Mouse (Mus musculus): ENCODE data around the gene Napa. TPM values are rescaled to one million over a fixed set of nuclear protein-coding genes. Genes with fewer than 3 reads are reported as not detected.

The Napa gene
- polyA plus RNA-seq, 1 experiment from 2014 or later = 168 TPM

DNA sequence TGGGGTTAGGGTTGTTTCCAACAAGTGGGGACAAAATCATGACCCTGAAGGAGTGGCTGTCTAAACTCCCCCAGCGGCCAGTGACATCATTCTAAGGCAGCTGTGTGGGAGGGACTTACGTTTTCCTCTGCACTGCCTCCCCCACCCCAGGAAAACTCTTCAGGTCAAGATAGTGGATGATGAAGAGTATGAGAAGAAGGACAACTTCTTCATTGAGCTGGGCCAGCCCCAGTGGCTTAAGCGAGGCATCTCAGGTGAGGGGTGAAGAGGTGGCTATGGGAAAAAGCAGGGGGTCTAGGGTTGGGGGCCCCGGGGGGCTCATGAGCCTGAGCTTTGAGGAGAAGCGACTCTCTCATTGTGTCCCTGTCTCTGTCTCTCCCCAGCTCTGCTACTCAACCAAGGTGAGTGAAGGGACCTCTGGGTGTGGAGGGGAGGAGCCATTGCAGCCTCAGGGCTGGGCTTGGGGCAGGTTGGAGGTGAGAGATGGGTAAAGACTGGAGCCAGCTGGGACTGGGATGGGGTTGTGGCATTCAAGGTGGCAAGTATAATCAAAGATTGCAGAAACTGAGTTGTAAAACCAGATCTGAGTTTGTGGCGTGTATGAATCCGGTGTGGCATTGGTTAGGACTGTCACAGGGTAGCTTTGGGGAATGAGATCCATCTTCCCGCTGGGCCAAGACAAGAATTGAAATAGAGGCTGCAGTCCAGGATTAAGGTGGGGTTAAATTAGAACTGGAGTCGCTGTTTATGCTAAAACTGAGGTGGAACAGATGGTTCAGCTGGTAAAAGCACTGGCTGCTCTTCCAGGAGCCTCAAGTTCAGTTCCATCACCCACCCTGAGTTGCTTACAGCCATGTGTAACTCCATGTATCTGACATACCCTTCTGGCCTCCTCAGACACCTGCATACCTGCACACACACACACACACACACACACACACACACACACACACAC, 52.2 kb downstream of the Napa start:
- H3K4me3 ChIP-seq (ENCODE audit: low read depth, low read length) = no peak overlapping the region
- no peak overlapping the region for H3K9ac ChIP-seq
- no peaks in the 10 kb centered on the region for H3K27me3 ChIP-seq (ENCODE audit: insufficient read depth, low read length)
- WGBS = 59% methylated on average over 9 of the region's 9 CpGs
- H3K36me3 ChIP-seq (ENCODE audit: insufficient read depth) = no peaks in the 10 kb centered on the region
- no peaks in the 10 kb centered on the region for H3K9me3 ChIP-seq (ENCODE audit: low read depth, low read length)
- no peak overlapping the region for H3K4me2 ChIP-seq
- ATAC-seq (ENCODE audit: insufficient read depth) (no peak), DNase-seq (no peak)
- no peaks in the 10 kb centered on the region for H3K4me1 ChIP-seq (ENCODE audit: insufficient read depth)
- TF ChIP-seq CTCF (IDR thresholded peaks at IDR 0.05; ENCODE audit: low read depth) = no peak
- H3K27ac ChIP-seq (ENCODE audit: low read depth) = no peak overlapping the region

DNA sequence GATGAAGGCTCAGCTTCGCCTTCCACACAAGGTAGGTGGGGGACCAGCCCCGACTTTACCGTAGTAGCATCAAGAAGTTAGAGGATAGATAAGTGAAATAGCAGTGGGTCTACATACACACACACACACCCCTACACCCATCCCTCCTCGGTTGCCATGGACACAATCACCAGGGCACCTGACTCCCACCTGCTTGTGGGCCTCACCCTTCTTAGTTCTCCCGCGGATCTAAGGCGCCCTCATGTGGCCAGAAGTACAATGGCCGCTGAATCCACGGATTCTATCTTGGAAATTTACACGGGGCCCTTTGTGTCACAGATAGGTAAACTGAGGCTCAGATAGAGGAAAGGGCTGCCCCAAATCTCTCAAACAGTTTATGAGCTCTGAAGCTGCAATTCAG, 55.3 kb downstream of the Napa start:
- peak; percentile 71 for DNase-seq
- Histone ChIP-seq H3K4me2 (no peak overlapping the region), H3K27me3 (ENCODE audit: insufficient read depth, low read length) (peaks cover 5% of the 10 kb centered on the region), H3K9ac (no peak overlapping the region), H3K27ac (ENCODE audit: low read depth) (no peak overlapping the region), H3K36me3 (ENCODE audit: insufficient read depth) (no peaks in the 10 kb centered on the region), H3K4me1 (ENCODE audit: insufficient read depth) (no peaks in the 10 kb centered on the region), H3K9me3 (ENCODE audit: low read depth, low read length) (no peaks in the 10 kb centered on the region), H3K4me3 (ENCODE audit: low read depth, low read length) (no peak overlapping the region)
- TF ChIP-seq CTCF (IDR thresholded peaks at IDR 0.05; ENCODE audit: low read depth) = peak; percentile 76
- ATAC-seq (ENCODE audit: insufficient read depth) = peak; percentile 75; the same call in 1 of the 2 replicates
- WGBS = 17% methylated on average over 10 of the region's 10 CpGs

DNA sequence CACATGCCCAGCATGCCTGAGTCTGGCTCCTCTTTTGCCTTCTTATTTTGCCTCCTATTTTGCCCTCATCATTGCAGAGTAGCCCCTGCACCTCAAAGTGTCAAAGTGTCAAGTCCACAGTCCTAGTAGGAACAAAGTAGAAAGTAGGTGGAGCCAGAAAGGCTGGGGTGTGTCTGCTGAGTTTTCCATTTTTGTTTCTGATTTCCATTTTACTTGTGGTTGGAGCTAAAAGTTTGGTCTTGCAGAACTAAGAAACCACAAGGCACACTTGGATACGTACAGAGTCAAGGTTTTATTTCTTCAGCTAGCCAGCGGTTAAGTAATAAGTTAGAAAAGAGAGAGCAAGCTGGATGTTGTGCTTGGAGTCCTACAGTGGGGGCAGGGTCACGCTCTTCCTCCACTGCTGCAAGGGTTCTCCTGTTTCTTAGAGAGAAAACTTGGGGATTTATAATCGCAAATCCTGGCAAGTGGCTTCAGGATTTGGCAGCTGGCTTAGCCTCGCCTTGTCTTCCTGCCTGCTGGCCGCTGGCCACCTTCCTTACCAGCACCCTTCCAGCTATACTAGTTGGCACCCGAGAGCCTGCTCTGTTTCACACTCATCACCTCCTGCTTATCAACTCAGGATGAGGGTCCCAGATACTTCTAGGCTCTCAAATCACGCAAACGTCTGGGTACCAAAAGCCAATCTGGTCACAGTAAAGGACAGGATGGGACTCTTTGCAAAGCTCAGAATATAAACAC, 57.0 kb downstream of the Napa start:
- H3K27ac ChIP-seq (ENCODE audit: low read depth) = no peak overlapping the region
- H3K27me3 ChIP-seq (ENCODE audit: insufficient read depth, low read length) = peaks cover 18% of the 10 kb centered on the region
- no peaks in the 10 kb centered on the region for H3K36me3 ChIP-seq (ENCODE audit: insufficient read depth)
- no peaks in the 10 kb centered on the region for H3K9me3 ChIP-seq (ENCODE audit: low read depth, low read length)
- no peak for ATAC-seq (ENCODE audit: insufficient read depth)
- H3K4me2 ChIP-seq = no peak overlapping the region
- TF ChIP-seq CTCF (IDR thresholded peaks at IDR 0.05; ENCODE audit: low read depth) = no peak
- no peak for DNase-seq
- H3K4me3 ChIP-seq (ENCODE audit: low read depth, low read length) = no peak overlapping the region
- no peak overlapping the region for H3K9ac ChIP-seq
- 60% methylated on average over 9 of the region's 9 CpGs for WGBS
- no peaks in the 10 kb centered on the region for H3K4me1 ChIP-seq (ENCODE audit: insufficient read depth)

DNA sequence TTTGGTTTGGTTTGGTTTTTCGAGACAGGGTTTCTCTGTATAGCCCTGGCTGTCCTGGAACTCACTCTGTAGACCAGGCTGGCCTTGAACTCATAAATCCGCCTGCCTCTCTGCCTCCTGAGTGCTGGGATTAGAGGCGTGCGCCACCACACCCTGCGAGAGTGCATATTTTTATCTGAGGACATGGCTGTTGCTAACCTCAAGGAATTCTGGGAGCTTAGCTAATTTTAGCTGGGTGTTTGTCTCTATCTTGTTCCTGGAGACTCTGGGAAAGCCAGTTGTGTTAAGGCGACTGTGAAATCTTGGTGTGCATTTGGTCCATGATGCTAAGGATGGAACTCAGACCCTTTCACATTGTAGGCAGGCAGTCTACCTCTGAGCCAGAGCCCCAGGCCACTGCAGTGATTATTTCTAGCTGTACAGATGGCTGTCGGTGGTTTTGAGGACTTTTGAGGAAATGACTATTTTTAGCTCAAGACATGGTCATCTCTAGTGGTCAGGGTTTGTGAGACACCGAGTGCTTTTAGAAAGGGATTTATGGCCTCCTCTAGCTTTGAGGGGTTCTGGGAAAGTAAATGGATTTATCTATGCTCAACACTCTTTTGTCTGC, 58.0 kb downstream of the Napa start:
- no peaks in the 10 kb centered on the region for H3K36me3 ChIP-seq (ENCODE audit: insufficient read depth)
- no peak overlapping the region for H3K4me2 ChIP-seq
- DNase-seq (no peak), ATAC-seq (ENCODE audit: insufficient read depth) (no peak)
- no peaks in the 10 kb centered on the region for H3K9me3 ChIP-seq (ENCODE audit: low read depth, low read length)
- no peak overlapping the region for H3K27ac ChIP-seq (ENCODE audit: low read depth)
- H3K4me3 ChIP-seq (ENCODE audit: low read depth, low read length) = no peak overlapping the region
- 70% methylated on average over 8 of the region's 8 CpGs for WGBS
- no peak for TF ChIP-seq CTCF (IDR thresholded peaks at IDR 0.05; ENCODE audit: low read depth)
- no peak overlapping the region for H3K9ac ChIP-seq
- H3K4me1 ChIP-seq (ENCODE audit: insufficient read depth) = no peaks in the 10 kb centered on the region
- peaks cover 18% of the 10 kb centered on the region for H3K27me3 ChIP-seq (ENCODE audit: insufficient read depth, low read length)

DNA sequence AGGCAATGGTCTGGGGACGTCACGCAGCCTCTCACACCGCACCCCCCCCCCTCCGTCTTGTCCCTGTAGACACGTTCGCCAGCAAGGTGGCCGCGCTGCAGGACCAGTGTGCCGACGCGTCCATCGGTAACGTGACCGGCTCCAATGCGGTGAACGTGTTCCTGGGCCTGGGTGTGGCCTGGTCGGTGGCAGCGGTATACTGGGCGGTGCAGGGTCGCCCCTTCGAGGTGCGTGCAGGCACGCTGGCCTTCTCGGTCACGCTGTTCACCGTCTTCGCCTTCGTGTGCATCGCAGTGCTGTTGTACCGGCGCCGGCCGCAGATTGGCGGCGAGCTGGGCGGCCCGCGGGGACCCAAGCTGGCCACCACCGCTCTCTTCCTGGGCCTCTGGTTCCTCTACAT, 60.5 kb downstream of the Napa start:
- H3K36me3 ChIP-seq (ENCODE audit: insufficient read depth) = no peaks in the 10 kb centered on the region
- H3K27me3 ChIP-seq (ENCODE audit: insufficient read depth, low read length) = peaks cover 18% of the 10 kb centered on the region
- ATAC-seq (ENCODE audit: insufficient read depth) = no peak
- no peak for DNase-seq
- TF ChIP-seq CTCF (IDR thresholded peaks at IDR 0.05; ENCODE audit: low read depth) = no peak
- no peaks in the 10 kb centered on the region for H3K9me3 ChIP-seq (ENCODE audit: low read depth, low read length)
- H3K9ac ChIP-seq = no peak overlapping the region
- 7% methylated on average over 39 of the region's 39 CpGs for WGBS
- no peak overlapping the region for H3K4me3 ChIP-seq (ENCODE audit: low read depth, low read length)
- peak overlapping the region; percentile 32 for H3K4me2 ChIP-seq
- H3K4me1 ChIP-seq (ENCODE audit: insufficient read depth) = no peaks in the 10 kb centered on the region
- H3K27ac ChIP-seq (ENCODE audit: low read depth) = no peak overlapping the region

DNA sequence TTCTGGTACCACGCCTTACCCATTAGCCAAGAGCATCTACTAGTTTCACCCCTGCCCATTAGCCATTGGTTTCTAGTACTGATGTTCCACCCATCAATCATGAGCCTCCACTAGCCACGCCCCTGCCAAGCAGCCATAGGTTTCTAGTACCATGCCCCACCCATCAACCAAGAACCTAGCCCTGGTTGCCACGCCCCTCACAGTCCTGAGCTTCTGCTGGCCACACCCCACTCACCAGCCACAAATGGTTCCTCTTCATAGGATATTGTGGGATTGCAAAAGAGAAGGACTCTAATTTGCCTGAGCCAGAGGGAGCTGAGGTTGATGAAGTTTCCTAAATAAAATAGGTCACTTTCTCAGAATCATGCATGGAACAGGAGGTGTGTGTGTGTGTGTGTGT, 62.4 kb downstream of the Napa start:
- Histone ChIP-seq H3K4me2 (no peak overlapping the region), H3K36me3 (ENCODE audit: insufficient read depth) (no peaks in the 10 kb centered on the region), H3K4me3 (ENCODE audit: low read depth, low read length) (no peak overlapping the region), H3K27me3 (ENCODE audit: insufficient read depth, low read length) (peaks cover 18% of the 10 kb centered on the region), H3K9me3 (ENCODE audit: low read depth, low read length) (no peaks in the 10 kb centered on the region), H3K4me1 (ENCODE audit: insufficient read depth) (no peaks in the 10 kb centered on the region), H3K27ac (ENCODE audit: low read depth) (no peak overlapping the region), H3K9ac (no peak overlapping the region)
- ATAC-seq (ENCODE audit: insufficient read depth) (no peak), DNase-seq (no peak)
- TF ChIP-seq CTCF (IDR thresholded peaks at IDR 0.05; ENCODE audit: low read depth) = no peak
- 71% methylated on average over 3 of the region's 3 CpGs for WGBS

DNA sequence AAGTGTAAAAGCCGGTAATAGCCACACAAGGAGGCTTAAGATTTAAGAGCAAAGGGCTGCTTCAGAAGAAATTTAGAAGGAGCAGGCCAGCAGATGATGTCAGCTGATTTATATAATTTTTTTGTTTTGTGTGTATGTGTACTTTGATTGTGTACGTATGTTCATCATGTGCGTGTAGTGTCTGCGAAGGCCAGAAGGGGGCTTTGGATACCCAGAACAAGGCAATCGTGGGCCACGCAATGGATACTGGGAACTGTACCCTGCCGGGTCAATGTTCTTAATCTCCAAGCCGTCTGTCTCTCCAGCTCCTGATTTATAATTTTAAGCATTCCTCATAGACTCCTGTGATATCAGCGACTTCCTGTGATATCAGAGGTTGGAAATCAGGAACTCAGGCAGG, 63.0 kb downstream of the Napa start:
- no peaks in the 10 kb centered on the region for H3K36me3 ChIP-seq (ENCODE audit: insufficient read depth)
- no peaks in the 10 kb centered on the region for H3K4me1 ChIP-seq (ENCODE audit: insufficient read depth)
- WGBS = 86% methylated on average over 9 of the region's 9 CpGs
- no peak overlapping the region for H3K27ac ChIP-seq (ENCODE audit: low read depth)
- H3K9ac ChIP-seq = no peak overlapping the region
- no peak overlapping the region for H3K4me2 ChIP-seq
- no peaks in the 10 kb centered on the region for H3K9me3 ChIP-seq (ENCODE audit: low read depth, low read length)
- no peak for DNase-seq
- ATAC-seq (ENCODE audit: insufficient read depth) = no peak
- no peak overlapping the region for H3K4me3 ChIP-seq (ENCODE audit: low read depth, low read length)
- H3K27me3 ChIP-seq (ENCODE audit: insufficient read depth, low read length) = peaks cover 18% of the 10 kb centered on the region
- no peak for TF ChIP-seq CTCF (IDR thresholded peaks at IDR 0.05; ENCODE audit: low read depth)

Data from lung, embryonic 14.5 days (tissue).